Comparison of ENCODE assay signal across 10 mouse cellular contexts in genomic region chr11:80287150-80287549, GRCm38 (mm10). TPM values are rescaled to one million over a fixed set of nuclear protein-coding genes. Genes with fewer than 3 reads are reported as not detected.
DNase-seq lines count a peak whose midpoint lies in the region; ATAC-seq and TF ChIP-seq lines count a peak whose summit lies in the region.
"Had no signal": no experiment of that assay in that cellular context is flagged by ENCODE, and none has a peak within 500 bp of the region (broad histone marks: within the 10 kb centered on the region; RNA-seq: fewer than 3 reads in every experiment).

No protein-coding gene starts in this region.

- no peaks in the 10 kb centered on the region for H3K4me1 ChIP-seq in intestine, postnatal 0 days (replicated peaks; ENCODE audit: control insufficient read depth, insufficient read depth, low read length)
- peaks cover 16% of the 10 kb centered on the region for H3K4me1 ChIP-seq in intestine, embryonic 16.5 days (ENCODE audit: control insufficient read depth, insufficient read depth, low read length)
- peaks cover 20% of the 10 kb centered on the region for H3K4me1 ChIP-seq in limb, embryonic 10.5 days
- H3K4me1 ChIP-seq in neural tube, embryonic 15.5 days, result peaks cover 25% of the 10 kb centered on the region
- H3K4me1 ChIP-seq in thymus, adult 2 months (replicated peaks; ENCODE audit: control insufficient read depth, insufficient read depth, low read length), result no peaks in the 10 kb centered on the region; the same call in 1 of the 2 replicates

- DNase-seq in ZHBTc4 (ENCODE audit: low read depth, low spot score), result peak; percentile 85
- peak; percentile 73 to 81 for DNase-seq in cerebellum, postnatal 36 days
- DNase-seq in heart, postnatal 4 days, result peak; percentile 78
- peak; percentile 80 for DNase-seq in limb, embryonic 10.5 days (ENCODE audit: low spot score)
- peak; percentile 76 for DNase-seq in thymus, adult 2 months

- no peak overlapping the region for H3K9ac ChIP-seq in intestine, postnatal 0 days (ENCODE audit: low read depth, low read length)
- H3K9ac ChIP-seq in intestine, embryonic 16.5 days (ENCODE audit: low read depth, low read length), result no peak overlapping the region
- no peak overlapping the region for H3K9ac ChIP-seq in neural tube, embryonic 15.5 days (replicated peaks)
- H3K9ac ChIP-seq: embryonic facial prominence, embryonic 15.5 days had no signal

- no peak overlapping the region for H3K27ac ChIP-seq in intestine, postnatal 0 days (ENCODE audit: low read depth, low read length)
- no peak overlapping the region for H3K27ac ChIP-seq in intestine, embryonic 16.5 days (ENCODE audit: low read length)
- H3K27ac ChIP-seq in limb, embryonic 10.5 days, result no peak overlapping the region
- no peak overlapping the region for H3K27ac ChIP-seq in neural tube, embryonic 15.5 days (replicated peaks)
- H3K27ac ChIP-seq in thymus, adult 2 months (ENCODE audit: control insufficient read depth, insufficient read depth, low read length), result no peak overlapping the region
- H3K27ac ChIP-seq: embryonic facial prominence, embryonic 15.5 days had no signal

- TF ChIP-seq CTCF in intestine, postnatal 0 days (IDR thresholded peaks at IDR 0.05; ENCODE audit: low read depth), result peak; percentile 92
- peak; percentile 64; the same call in 1 of the 2 replicates for TF ChIP-seq CTCF in thymus, adult 2 months (IDR thresholded peaks at IDR 0.05; ENCODE audit: borderline replicate concordance, control insufficient read depth, extremely low read depth, insufficient read depth, low read length, poor library complexity)

- no peak overlapping the region for H3K4me3 ChIP-seq in intestine, postnatal 0 days (ENCODE audit: low read depth, low read length)
- no peak overlapping the region for H3K4me3 ChIP-seq in intestine, embryonic 16.5 days (ENCODE audit: low read length)
- H3K4me3 ChIP-seq in limb, embryonic 10.5 days, result no peak overlapping the region
- no peak overlapping the region for H3K4me3 ChIP-seq in neural tube, embryonic 15.5 days (replicated peaks)
- H3K4me3 ChIP-seq in thymus, adult 2 months (ENCODE audit: control insufficient read depth, insufficient read depth, low read length), result no peak overlapping the region
- H3K4me3 ChIP-seq: embryonic facial prominence, embryonic 15.5 days; myocyte had no signal

- no peak for ATAC-seq in intestine, postnatal 0 days
- no peak for ATAC-seq in intestine, embryonic 16.5 days
- ATAC-seq in neural tube, embryonic 15.5 days (ENCODE audit: low FRiP score), result 0 out of 2 replicates have a peak, but pooled peaks have one; percentile 43

- H3K27me3 ChIP-seq in intestine, postnatal 0 days (replicated peaks; ENCODE audit: control insufficient read depth, insufficient read depth, low read length), result no peaks in the 10 kb centered on the region
- H3K27me3 ChIP-seq in intestine, embryonic 16.5 days (replicated peaks; ENCODE audit: control insufficient read depth, insufficient read depth, low read length), result no peaks in the 10 kb centered on the region
- H3K27me3 ChIP-seq in limb, embryonic 10.5 days (ENCODE audit: low read depth, poor library complexity, severe bottlenecking), result no peaks in the 10 kb centered on the region
- no peaks in the 10 kb centered on the region for H3K27me3 ChIP-seq in neural tube, embryonic 15.5 days (replicated peaks)
- no peaks in the 10 kb centered on the region for H3K27me3 ChIP-seq in thymus, adult 2 months (ENCODE audit: control insufficient read depth, insufficient read depth, low read length)
- H3K27me3 ChIP-seq: embryonic facial prominence, embryonic 15.5 days had no signal

- 14% methylated on average over 5 of the region's 5 CpGs for WGBS in intestine, postnatal 0 days
- 17% methylated on average over 5 of the region's 5 CpGs for WGBS in intestine, embryonic 16.5 days
- WGBS in limb, embryonic 10.5 days, result 24% methylated on average over 5 of the region's 5 CpGs
- 17% methylated on average over 5 of the region's 5 CpGs for WGBS in neural tube, embryonic 15.5 days
- 13% methylated on average over 5 of the region's 5 CpGs for WGBS in thymus, adult 2 months

- no peak for TF ChIP-seq POLR2A in thymus, adult 2 months (IDR thresholded peaks at IDR 0.05; ENCODE audit: control insufficient read depth, extremely low read depth, insufficient read depth, low read length, poor library complexity)

- no peak overlapping the region for H3K4me2 ChIP-seq in intestine, postnatal 0 days (replicated peaks; ENCODE audit: low read depth)
- no peak overlapping the region for H3K4me2 ChIP-seq in intestine, embryonic 16.5 days (ENCODE audit: low read depth, low read length)
- H3K4me2 ChIP-seq in neural tube, embryonic 15.5 days, result no peak overlapping the region
- H3K4me2 ChIP-seq: embryonic facial prominence, embryonic 15.5 days had no signal

- no peaks in the 10 kb centered on the region for H3K36me3 ChIP-seq in intestine, postnatal 0 days (ENCODE audit: control insufficient read depth, insufficient read depth)
- H3K36me3 ChIP-seq in intestine, embryonic 16.5 days (ENCODE audit: control insufficient read depth, insufficient read depth, low read length), result no peaks in the 10 kb centered on the region
- H3K36me3 ChIP-seq in limb, embryonic 10.5 days, result no peaks in the 10 kb centered on the region
- H3K36me3 ChIP-seq in neural tube, embryonic 15.5 days, result no peaks in the 10 kb centered on the region
- H3K36me3 ChIP-seq in thymus, adult 2 months (ENCODE audit: control insufficient read depth, insufficient read depth, low read length), result no peaks in the 10 kb centered on the region
- H3K36me3 ChIP-seq: embryonic facial prominence, embryonic 15.5 days had no signal

- H3K9me3 ChIP-seq in intestine, postnatal 0 days (ENCODE audit: control insufficient read depth), result no peaks in the 10 kb centered on the region
- H3K9me3 ChIP-seq in intestine, embryonic 16.5 days (ENCODE audit: control insufficient read depth, low read length), result peaks cover 5% of the 10 kb centered on the region; the same call in 1 of the 2 replicates
- no peaks in the 10 kb centered on the region for H3K9me3 ChIP-seq in limb, embryonic 10.5 days (replicated peaks)
- H3K9me3 ChIP-seq in neural tube, embryonic 15.5 days (replicated peaks), result no peaks in the 10 kb centered on the region

RNA-seq across cellular contexts. Expression of gene Rhbdl3, which starts 13.6 kb away (rescaled TPM):
- polyA plus RNA-seq in intestine, postnatal 0 days (2015; fragmentation: Nextera tagmentation; extraction: Ambion mirVana), result 1.3 and 1.4 TPM in 2 replicates
- polyA plus RNA-seq in intestine, embryonic 16.5 days (2015; fragmentation: Nextera tagmentation; extraction: Ambion mirVana), result 2.0 and 2.1 TPM in 2 replicates
- 1 to 10 TPM; 1.7 to 1.8 TPM for total RNA-seq in heart, postnatal 4 days (2021)
- 0.34 and 0.85 TPM in 2 replicates for polyA plus RNA-seq in limb, embryonic 10.5 days (2016; fragmentation: Nextera tagmentation; extraction: Ambion mirVana)
- 4.2 and 6.9 TPM in 2 replicates for polyA plus RNA-seq in neural tube, embryonic 15.5 days (2015; fragmentation: Nextera tagmentation; extraction: Ambion mirVana)
- polyA plus RNA-seq in thymus, adult 2 months (2012; rRNA removed), result 8.7 and 9.6 TPM in 2 replicates
